Mouse (Mus musculus) limb, embryonic 10.5 days (tissue): ENCODE data around the gene Kdsr. TPM values are rescaled to one million over a fixed set of nuclear protein-coding genes. Genes with fewer than 3 reads are reported as not detected.

Experiments
- DNase-seq: peaks from one replicate; pipeline ENCODE4 v3.0.0-alpha.2; 2017; ENCODE audit warnings: low spot score
- H3K27ac ChIP-seq: fragments of 300-500 bp; sonication (generic); 2 replicates; pipeline ENCODE4 v1.5.1; 2016; ENCODE audit warnings: mild to moderate bottlenecking
- H3K27me3 ChIP-seq: fragments of 300-500 bp; sonication (generic); 2 replicates; pipeline ENCODE4 v1.6.1; 2016; ENCODE audit warnings: low read depth, mild to moderate bottlenecking; ENCODE audit not compliant: poor library complexity, severe bottlenecking
- H3K36me3 ChIP-seq: fragments of 300-500 bp; sonication (generic); 2 replicates; pipeline ENCODE4 v1.6.1; 2016; ENCODE audit warnings: mild to moderate bottlenecking, moderate library complexity
- H3K4me1 ChIP-seq: fragments of 300-500 bp; sonication (generic); 2 replicates; pipeline ENCODE4 v1.6.1; 2016
- H3K4me3 ChIP-seq: fragments of 300-500 bp; sonication (generic); 2 replicates; pipeline ENCODE4 v1.5.1; 2016; ENCODE audit warnings: mild to moderate bottlenecking, moderate library complexity
- H3K9me3 ChIP-seq: fragments of 300-500 bp; sonication (generic); replicated peaks from 2 replicates; pipeline ENCODE4 v1.6.1; 2016; ENCODE audit warnings: mild to moderate bottlenecking
- WGBS: fragments of 180-500 bp; shearing (Covaris S2); methylation state at CpG from one replicate; pipeline ENCODE4 v1.1.7; 2016; 5-methylcytosine and 5-hydroxymethylcytosine counted together
- polyA plus RNA-seq: library from polyadenylated mRNA; unstranded; fragments of >200 nt; fragmentation: Nextera tagmentation; extraction: Ambion mirVana; gene quantifications from 2 replicates; pipeline ENCODE4 v1.2.1, GENCODE M21; 2016

The Kdsr gene
- polyA plus RNA-seq, 1 experiment from 2014 or later = 10.2 TPM

DNA sequence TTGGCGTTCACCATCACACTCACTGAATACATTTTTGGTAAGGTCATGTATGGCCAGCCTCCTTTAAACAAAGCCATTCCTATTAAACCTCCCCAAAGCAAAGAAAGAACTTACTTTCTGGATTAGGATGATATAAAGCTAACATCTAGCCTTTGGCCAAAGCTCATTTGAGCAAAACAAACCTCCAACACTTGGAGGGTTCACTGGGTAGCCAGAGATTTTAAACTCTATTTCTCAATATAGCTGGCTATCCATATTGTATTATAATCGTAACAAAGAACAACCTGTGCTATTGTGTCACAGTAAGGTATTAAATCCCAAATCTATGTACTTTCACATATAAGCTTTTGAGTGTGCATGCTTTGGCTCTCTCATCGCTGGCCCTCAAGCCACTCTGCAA is 1.2 kb upstream of the Kdsr start:
- Histone ChIP-seq H3K4me3 (no peak overlapping the region), H3K27me3 (no peaks in the 10 kb centered on the region), H3K36me3 (peaks cover 18% of the 10 kb centered on the region), H3K27ac (no peak overlapping the region), H3K4me1 (peaks cover 15% of the 10 kb centered on the region), H3K9me3 (no peaks in the 10 kb centered on the region)
- WGBS = 93% methylated on average over 3 of the region's 3 CpGs
- no peak for DNase-seq

DNA sequence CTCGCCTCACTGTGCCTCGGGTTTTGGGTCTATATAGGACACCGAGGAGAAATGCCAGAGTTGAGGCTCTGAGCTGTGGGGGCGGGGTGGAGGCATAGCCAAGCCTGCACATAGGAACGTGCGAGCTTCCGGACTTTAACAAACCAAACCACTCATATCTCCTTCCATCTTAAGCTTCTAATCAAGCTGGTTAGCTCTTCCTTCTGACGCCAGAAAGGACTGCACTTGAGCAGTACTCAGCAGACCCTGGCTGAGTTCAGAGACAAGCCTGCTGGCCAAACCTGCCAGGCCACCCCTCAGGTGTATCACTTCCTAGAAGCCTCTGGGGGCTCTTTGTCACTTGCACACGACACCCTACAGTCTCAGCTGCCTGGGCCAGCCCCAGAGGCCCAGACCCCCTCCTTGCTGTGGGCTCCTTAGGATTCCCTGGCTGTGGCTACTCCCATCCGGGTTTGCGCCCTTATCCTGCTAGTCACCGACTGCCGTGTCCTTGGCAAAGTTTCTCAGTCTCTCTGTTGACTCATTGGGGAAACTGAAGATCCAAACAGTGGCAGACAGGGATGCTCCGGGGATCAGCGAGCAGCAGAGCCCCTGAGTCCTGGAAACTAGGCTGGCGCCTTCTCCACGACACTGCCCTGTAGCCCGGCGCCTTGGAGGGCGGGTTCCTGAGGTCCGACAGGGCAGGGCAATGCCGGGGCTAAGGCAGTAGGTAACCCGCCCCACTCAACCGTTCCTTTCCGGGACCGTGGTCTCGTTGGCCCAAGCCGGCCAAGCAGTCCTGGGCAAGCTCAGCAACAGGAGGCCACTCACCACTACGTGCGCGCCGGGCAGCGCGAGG is 574 bp downstream of the Kdsr start:
- peaks cover 15% of the 10 kb centered on the region for H3K4me1 ChIP-seq
- 2% methylated on average over 34 of the region's 34 CpGs for WGBS
- peak overlapping the region; percentile 88 for H3K27ac ChIP-seq
- no peaks in the 10 kb centered on the region for H3K27me3 ChIP-seq
- no peaks in the 10 kb centered on the region for H3K9me3 ChIP-seq
- H3K4me3 ChIP-seq = peak overlapping the region; percentile 74
- DNase-seq = no peak
- 0 out of 2 replicates have a peak, but pooled peaks cover 13% of the 10 kb centered on the region for H3K36me3 ChIP-seq

DNA sequence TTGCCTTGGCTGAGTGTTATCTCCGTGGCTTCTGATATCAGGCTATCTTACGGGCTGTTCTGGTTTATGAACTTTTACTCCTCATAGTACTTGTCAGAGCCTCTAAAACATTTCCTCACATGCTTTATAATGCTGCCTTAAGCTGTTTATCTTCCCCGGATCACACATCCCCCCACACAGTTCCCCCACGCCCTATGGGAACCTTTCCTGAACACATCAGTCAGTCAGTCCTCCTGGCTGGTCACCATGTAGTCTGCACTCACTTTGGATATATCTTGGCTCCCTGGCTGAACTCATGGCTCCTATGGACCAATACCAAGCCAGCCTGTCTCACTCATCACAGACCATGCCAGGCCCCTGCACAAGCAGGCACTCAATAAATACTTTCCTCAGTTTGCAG is 2.9 kb downstream of the Kdsr start:
- Histone ChIP-seq H3K27ac (no peak overlapping the region), H3K4me3 (no peak overlapping the region), H3K9me3 (no peaks in the 10 kb centered on the region), H3K36me3 (0 out of 2 replicates have a peak, but pooled peaks cover 8% of the 10 kb centered on the region), H3K27me3 (no peaks in the 10 kb centered on the region), H3K4me1 (peaks cover 15% of the 10 kb centered on the region)
- DNase-seq = no peak
- WGBS = 88% methylated on average over 4 of the region's 4 CpGs

DNA sequence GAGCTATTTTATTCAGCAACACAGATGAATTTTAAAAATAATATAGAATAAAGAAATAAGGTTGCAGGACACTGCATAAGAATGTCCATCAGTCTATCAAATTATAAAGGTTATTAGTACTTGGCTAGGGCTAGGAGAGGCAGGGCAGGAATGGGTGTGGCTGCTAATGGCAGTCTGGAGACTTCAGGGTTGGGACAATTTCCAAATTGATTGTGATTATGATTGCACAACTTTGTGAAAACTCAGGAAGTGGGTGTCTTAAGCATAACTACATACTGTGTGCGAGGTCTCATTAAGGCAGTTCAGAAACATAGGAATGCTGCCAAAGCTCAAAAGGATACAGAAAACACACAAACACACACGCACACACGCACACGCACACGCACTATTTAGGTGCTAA is 7.5 kb downstream of the Kdsr start:
- Histone ChIP-seq H3K4me1 (no peaks in the 10 kb centered on the region), H3K27ac (no peak overlapping the region), H3K9me3 (no peaks in the 10 kb centered on the region), H3K27me3 (no peaks in the 10 kb centered on the region), H3K4me3 (no peak overlapping the region), H3K36me3 (peaks cover 22% of the 10 kb centered on the region)
- no peak for DNase-seq
- 96% methylated on average over 5 of the region's 5 CpGs for WGBS

DNA sequence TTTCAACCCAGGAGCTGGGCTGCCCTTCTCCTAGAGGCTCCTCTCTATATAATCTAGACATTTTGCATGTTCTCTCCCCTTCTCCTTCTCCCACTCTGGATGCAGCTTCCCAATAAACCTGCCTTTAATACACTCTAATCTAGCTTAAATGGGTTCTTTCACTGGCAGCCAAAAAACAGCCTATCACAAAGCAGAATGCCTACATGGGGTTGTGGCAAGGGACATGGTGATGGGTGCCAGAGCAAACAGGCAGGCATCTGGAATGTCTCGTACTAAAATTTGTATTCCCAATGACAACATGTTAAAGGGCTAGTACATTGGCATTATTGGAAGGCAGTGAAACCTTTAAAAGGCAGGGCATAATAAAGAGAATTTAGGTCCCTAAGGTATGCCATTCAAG is 8.9 kb downstream of the Kdsr start:
- no peak for DNase-seq
- Histone ChIP-seq H3K4me1 (no peaks in the 10 kb centered on the region), H3K27me3 (no peaks in the 10 kb centered on the region), H3K27ac (no peak overlapping the region), H3K36me3 (peaks cover 32% of the 10 kb centered on the region), H3K9me3 (no peaks in the 10 kb centered on the region), H3K4me3 (no peak overlapping the region)
- WGBS = 90% methylated on average over 1 of the region's 1 CpGs

DNA sequence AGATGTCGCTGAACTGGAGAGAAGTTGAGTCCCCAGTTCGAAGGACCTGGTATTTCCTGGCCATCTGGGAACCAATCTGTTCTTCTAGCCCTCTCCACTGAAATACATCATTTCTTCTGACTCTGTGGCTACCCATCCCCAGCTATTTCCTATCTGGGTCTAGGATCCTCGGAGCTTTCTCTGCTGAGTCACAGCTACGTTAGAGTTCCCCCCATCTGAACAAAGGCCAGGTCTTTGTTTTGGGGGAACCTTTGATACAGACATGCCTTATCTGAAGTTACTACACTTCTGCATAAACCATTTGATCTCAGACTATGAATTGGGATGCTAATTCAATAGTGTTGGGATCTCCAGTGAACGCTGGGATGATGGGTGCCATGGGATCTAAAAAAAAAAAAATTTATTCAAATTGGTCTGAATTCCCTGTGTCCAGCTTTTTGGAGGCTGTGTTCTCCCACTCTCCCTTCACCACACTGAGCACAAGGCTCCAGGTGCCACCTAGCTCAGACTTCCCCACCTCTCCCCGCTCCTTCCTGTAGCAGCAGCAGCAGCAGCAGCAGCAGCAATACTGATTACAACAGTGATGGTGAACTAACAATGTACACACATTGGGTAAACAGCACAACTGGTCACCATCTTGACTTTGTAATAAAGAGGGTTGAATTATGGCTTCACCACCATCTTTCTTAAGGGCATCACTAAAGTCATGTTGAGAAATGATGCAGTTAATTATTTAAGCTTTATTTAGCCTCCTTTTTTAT is 10.8 kb downstream of the Kdsr start:
- Histone ChIP-seq H3K4me3 (no peak overlapping the region), H3K9me3 (no peaks in the 10 kb centered on the region), H3K4me1 (peaks cover 3% of the 10 kb centered on the region; the same call in 1 of the 2 replicates), H3K27ac (no peak overlapping the region), H3K27me3 (no peaks in the 10 kb centered on the region), H3K36me3 (peaks cover 27% of the 10 kb centered on the region)
- WGBS = 92% methylated on average over 6 of the region's 6 CpGs
- DNase-seq = no peak

DNA sequence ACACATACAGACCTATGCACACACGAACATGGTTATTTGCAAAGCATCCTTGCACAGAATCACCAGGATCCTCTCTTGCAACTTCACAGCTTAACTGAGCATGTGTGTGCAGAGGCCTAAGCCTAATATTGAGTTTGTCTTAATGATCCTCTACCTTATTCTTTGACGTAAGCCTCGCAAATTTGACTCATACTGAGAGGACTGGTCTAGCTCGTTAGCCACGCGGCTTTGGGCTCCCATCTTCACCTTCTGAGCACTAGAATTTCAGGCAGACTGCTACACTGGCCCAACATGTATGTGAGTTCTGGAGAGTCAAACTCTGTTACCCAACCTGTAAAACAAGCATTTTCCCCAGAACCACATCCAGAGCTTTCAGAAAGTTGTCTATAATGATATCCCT is 16.5 kb downstream of the Kdsr start:
- peaks cover 34% of the 10 kb centered on the region for H3K36me3 ChIP-seq

DNA sequence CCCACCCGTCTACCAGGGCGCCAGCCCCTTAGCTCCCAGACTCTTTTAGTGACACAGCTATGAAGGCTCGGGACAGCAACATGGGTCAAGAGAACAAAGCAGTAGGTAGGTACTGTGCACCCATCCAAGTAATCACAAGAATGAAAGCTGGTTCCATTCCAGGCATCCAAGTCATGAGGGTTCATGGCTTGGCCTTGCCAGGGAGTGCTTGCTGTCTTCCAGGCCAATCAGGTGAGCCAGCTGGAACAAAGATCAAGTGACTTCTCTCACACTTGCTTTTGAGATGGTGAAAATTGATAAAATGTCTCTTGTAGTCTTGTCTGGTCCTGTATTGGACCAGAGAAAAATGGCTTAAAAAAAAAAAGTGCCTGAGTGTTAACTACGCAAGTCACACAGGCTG is 18.8 kb downstream of the Kdsr start:
- no peak overlapping the region for H3K4me3 ChIP-seq
- no peak for DNase-seq
- H3K4me1 ChIP-seq = peaks cover 6% of the 10 kb centered on the region; the same call in 1 of the 2 replicates
- H3K9me3 ChIP-seq = no peaks in the 10 kb centered on the region
- H3K27ac ChIP-seq = no peak overlapping the region
- no peaks in the 10 kb centered on the region for H3K27me3 ChIP-seq
- WGBS = 94% methylated on average over 4 of the region's 4 CpGs
- peaks cover 26% of the 10 kb centered on the region for H3K36me3 ChIP-seq

More for the DNA sequence above, 16.5 kb downstream of the Kdsr start:
- no peak for DNase-seq
- no peaks in the 10 kb centered on the region for H3K9me3 ChIP-seq
- 81% methylated on average over 6 of the region's 6 CpGs for WGBS
- no peak overlapping the region for H3K27ac ChIP-seq
- no peaks in the 10 kb centered on the region for H3K27me3 ChIP-seq
- H3K4me3 ChIP-seq = no peak overlapping the region
- peaks cover 6% of the 10 kb centered on the region; the same call in 1 of the 2 replicates for H3K4me1 ChIP-seq

DNA sequence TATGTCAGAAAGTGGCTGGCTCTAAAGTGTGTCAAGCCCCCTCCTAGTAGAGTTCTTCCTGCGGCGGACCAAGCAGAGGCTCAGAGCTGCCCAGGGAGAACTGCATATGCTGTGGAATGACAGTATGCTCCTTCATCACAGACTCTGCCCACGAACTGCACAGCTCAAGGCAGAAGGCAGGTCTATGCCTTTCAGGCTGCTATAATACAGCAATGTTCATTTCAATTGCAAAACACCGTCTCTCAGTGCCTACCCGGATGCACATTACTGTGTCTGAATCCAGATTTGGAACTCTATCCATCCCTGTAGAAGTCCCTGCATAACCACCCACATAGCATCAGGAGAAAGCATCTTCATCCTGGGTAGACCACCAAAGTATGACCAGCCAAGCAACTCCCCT is 19.7 kb downstream of the Kdsr start:
- Histone ChIP-seq H3K27ac (no peak overlapping the region), H3K36me3 (peaks cover 25% of the 10 kb centered on the region), H3K4me1 (peaks cover 6% of the 10 kb centered on the region; the same call in 1 of the 2 replicates), H3K4me3 (no peak overlapping the region), H3K9me3 (no peaks in the 10 kb centered on the region), H3K27me3 (no peaks in the 10 kb centered on the region)
- WGBS = 96% methylated on average over 5 of the region's 5 CpGs
- DNase-seq = no peak

DNA sequence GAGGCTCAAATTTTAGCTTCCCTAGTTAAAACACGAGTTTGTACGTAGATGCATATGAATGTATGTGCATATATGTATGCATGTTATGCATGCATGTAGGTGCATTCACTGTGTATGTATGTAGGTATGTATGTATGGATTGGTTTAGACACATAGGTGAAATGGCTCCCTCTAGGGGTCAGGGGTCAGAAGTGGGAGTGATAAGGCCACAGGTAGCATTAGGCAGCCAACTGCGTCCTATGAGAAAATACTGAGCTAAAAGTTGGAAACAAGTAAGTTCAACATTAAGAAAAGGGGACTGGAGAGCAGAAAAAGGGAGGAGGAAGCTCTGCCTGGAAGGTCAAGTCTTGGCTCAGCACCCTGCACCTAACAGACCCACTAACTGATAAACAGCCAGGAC is 21.4 kb downstream of the Kdsr start:
- Histone ChIP-seq H3K9me3 (no peaks in the 10 kb centered on the region), H3K27me3 (no peaks in the 10 kb centered on the region), H3K4me1 (no peaks in the 10 kb centered on the region), H3K36me3 (peaks cover 38% of the 10 kb centered on the region), H3K4me3 (no peak overlapping the region), H3K27ac (no peak overlapping the region)
- WGBS = 86% methylated on average over 3 of the region's 3 CpGs
- no peak for DNase-seq

DNA sequence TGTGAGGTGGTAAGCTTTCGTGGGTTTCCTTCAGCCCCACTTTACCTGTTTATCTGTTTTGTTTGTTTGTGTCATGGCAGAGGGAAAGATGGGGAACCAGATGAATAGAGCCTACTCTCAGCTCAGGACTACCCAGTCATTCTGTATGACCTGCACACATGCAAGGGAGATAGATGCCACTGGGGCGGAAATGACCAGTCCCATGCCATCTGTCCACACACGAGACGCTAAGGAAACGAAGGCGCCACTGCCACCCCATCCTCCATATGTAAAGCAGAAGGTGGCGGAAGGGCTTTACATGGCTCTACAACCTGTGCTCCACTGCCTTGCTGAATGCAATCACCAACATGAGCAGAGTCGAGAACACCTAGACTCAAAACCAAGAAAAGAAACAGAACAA is 23.3 kb downstream of the Kdsr start:
- H3K9me3 ChIP-seq = no peaks in the 10 kb centered on the region
- no peaks in the 10 kb centered on the region for H3K27me3 ChIP-seq
- 96% methylated on average over 8 of the region's 8 CpGs for WGBS
- no peak overlapping the region for H3K4me3 ChIP-seq
- peaks cover 38% of the 10 kb centered on the region for H3K36me3 ChIP-seq
- no peak overlapping the region for H3K27ac ChIP-seq
- H3K4me1 ChIP-seq = no peaks in the 10 kb centered on the region
- DNase-seq = no peak

DNA sequence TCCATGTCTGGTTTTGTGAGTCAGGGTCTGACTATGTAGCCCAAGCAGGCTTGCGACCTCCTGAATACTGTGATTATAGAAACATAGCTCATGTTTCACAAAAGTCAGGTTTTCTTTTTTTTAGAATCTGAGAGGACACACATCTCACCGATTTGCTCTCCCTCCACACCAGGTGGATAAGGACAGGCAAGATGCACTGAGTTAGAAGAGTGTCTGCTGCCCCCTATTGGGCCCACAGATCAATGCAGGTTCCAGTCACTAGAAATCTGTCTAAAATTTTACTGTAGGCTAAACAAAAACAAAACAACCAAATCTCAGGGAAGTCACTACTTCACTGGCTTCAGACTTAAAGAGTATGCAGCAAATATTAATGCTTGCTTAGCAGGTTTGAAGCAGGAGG is 23.9 kb downstream of the Kdsr start:
- DNase-seq = peak; percentile 52
- H3K27me3 ChIP-seq = no peaks in the 10 kb centered on the region
- WGBS = 74% methylated on average over 2 of the region's 2 CpGs
- peaks cover 35% of the 10 kb centered on the region for H3K36me3 ChIP-seq
- no peaks in the 10 kb centered on the region for H3K9me3 ChIP-seq
- no peaks in the 10 kb centered on the region for H3K4me1 ChIP-seq
- no peak overlapping the region for H3K4me3 ChIP-seq
- H3K27ac ChIP-seq = no peak overlapping the region

DNA sequence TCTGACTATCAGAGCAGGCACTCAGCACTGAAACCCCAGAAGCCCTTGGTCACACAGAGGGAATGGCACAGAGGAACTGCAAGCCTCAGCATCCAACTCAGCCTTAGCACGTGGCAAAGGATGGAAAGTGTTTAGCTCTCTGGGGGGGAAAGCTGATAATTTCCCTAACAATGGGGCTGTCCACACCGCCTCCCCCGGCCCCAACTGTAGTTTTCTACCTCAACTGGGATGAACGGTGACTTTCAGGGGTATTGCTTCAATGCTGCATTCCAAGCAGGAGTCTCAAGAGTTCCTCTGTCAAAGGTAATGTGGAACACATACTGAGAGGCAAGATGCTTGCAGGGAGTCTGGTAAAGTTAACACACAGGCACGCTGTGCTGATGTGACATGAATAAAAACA is 37.5 kb downstream of the Kdsr start:
- Histone ChIP-seq H3K4me1 (peaks cover under 1% of the 10 kb centered on the region; the same call in 1 of the 2 replicates), H3K27ac (no peak overlapping the region), H3K4me3 (no peak overlapping the region), H3K27me3 (no peaks in the 10 kb centered on the region), H3K36me3 (no peaks in the 10 kb centered on the region), H3K9me3 (no peaks in the 10 kb centered on the region)
- WGBS = 48% methylated on average over 5 of the region's 5 CpGs
- no peak for DNase-seq
